Mouse (Mus musculus) midbrain, embryonic 10.5 days (tissue): ENCODE results near the gene Trmt13. TPM values are rescaled to one million over a fixed set of nuclear protein-coding genes. Genes with fewer than 3 reads are reported as not detected.
"Not testable (repeated sequence)": the region's sequence is repeated elsewhere in the genome, so short reads cannot be mapped to it uniquely, and the experiment has no call there.

Experiments used
- DNase-seq: peaks from one replicate; pipeline ENCODE4 v3.0.0-alpha.2; 2017; ENCODE audit warnings: low spot score
- H3K27ac ChIP-seq: fragments of 300-500 bp; sonication (generic); replicated peaks from 2 replicates; pipeline ENCODE4 v1.5.1; 2016; ENCODE audit warnings: mild to moderate bottlenecking
- H3K27me3 ChIP-seq: fragments of 300-500 bp; sonication (generic); 2 replicates; pipeline ENCODE4 v1.6.1; 2016; ENCODE audit warnings: low read depth, mild to moderate bottlenecking; ENCODE audit not compliant: poor library complexity, severe bottlenecking
- H3K36me3 ChIP-seq: fragments of 300-500 bp; sonication (generic); 2 replicates; pipeline ENCODE4 v1.6.1; 2016; ENCODE audit warnings: mild to moderate bottlenecking, moderate library complexity
- H3K4me1 ChIP-seq: fragments of 300-500 bp; sonication (generic); 2 replicates; pipeline ENCODE4 v1.6.1; 2016
- H3K4me3 ChIP-seq: fragments of 300-500 bp; sonication (generic); 2 replicates; pipeline ENCODE4 v1.5.1; 2016; ENCODE audit warnings: mild to moderate bottlenecking, moderate library complexity
- H3K9me3 ChIP-seq: fragments of 300-500 bp; sonication (generic); replicated peaks from 2 replicates; pipeline ENCODE4 v1.6.1; 2016; ENCODE audit warnings: mild to moderate bottlenecking
- WGBS: fragments of 180-500 bp; shearing (Covaris S2); methylation state at CpG from one replicate; pipeline ENCODE4 v1.1.7; 2016; 5-methylcytosine and 5-hydroxymethylcytosine counted together
- polyA plus RNA-seq: library from polyadenylated mRNA; unstranded; fragments of >200 nt; fragmentation: Nextera tagmentation; extraction: Ambion mirVana; gene quantifications from 2 replicates; pipeline ENCODE4 v1.2.1, GENCODE M21; 2016

Gene Trmt13
- 25.0 and 26.9 TPM in 2 replicates for polyA plus RNA-seq

DNA sequence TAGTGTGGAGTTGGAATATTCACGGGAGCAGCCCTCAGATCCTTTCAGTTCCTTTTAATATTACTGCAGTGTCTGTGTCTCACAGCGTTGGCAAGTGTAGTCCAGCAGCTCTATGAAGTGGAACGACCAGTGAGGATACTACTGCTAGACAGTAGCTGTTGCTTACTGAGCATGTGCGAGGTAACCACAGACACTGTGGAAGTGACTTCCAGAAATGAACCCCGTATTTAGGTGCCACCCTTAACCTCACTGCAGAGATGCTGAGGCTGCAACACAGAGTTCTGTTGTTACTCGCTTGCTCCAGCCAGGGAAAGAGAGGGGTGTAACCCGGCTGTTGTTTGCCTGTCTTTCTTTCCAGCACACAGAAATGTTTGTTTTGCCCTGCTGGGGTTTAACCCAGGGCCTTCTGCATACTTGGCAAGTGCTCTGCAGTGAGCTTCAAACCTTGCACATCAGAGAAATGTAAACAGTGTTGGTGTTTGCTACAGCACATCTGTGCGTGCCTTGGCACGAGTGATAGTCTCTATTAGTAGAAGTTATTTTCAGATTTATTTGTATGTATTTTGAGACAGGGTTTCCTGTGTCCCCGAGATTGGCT, at the start of gene Trmt13:
Trmt13 (minus strand) TSS at position 293 of the 598 bp plus-strand sequence.
- H3K36me3 ChIP-seq = peaks cover 77% of the 10 kb centered on the region
- H3K27ac ChIP-seq = no peak within 1 kb of the TSS
- no peaks in the 10 kb centered on the region for H3K9me3 ChIP-seq
- no peaks in the 10 kb centered on the region for H3K4me1 ChIP-seq
- WGBS = 83% methylated on average over 10 of the region's 10 CpGs
- H3K4me3 ChIP-seq = no peak within 1 kb of the TSS
- H3K27me3 ChIP-seq = no peaks in the 10 kb centered on the region
- no peak for DNase-seq

DNA sequence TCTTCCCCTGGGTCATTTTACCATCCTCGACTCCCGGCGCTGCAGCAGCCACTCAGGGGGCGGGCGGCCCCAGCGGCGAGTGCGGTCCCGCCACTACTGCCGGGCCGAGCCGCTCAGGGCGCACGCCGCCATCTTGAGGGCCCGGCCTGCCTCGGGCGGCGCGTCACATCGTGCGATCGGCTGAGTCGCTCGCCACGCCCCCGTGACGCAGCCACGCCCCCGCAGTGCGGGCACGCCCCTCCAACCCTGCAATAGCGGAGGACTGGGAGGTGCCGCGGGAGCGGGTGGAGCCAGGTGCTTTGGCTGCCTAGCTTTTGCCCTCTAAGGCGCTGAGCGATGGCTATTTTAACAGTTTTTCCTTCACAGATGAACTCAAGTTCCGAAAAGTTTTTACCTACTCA, 48.1 kb upstream of the Trmt13 start, which contains the start of gene Mfsd14a:
Mfsd14a (minus strand) TSS at position 215 of the 401 bp plus-strand sequence.
- Histone ChIP-seq H3K36me3 (no peaks in the 10 kb centered on the region; the same call in 1 of the 2 replicates), H3K27me3 (no peaks in the 10 kb centered on the region), H3K27ac (peak within 1 kb of the TSS; percentile 99), H3K4me3 (peak within 1 kb of the TSS; percentile 98), H3K9me3 (no peaks in the 10 kb centered on the region), H3K4me1 (peaks cover 41% of the 10 kb centered on the region)
- peak; percentile 96 for DNase-seq
- WGBS = under 1% methylated on average over 39 of the region's 39 CpGs

DNA sequence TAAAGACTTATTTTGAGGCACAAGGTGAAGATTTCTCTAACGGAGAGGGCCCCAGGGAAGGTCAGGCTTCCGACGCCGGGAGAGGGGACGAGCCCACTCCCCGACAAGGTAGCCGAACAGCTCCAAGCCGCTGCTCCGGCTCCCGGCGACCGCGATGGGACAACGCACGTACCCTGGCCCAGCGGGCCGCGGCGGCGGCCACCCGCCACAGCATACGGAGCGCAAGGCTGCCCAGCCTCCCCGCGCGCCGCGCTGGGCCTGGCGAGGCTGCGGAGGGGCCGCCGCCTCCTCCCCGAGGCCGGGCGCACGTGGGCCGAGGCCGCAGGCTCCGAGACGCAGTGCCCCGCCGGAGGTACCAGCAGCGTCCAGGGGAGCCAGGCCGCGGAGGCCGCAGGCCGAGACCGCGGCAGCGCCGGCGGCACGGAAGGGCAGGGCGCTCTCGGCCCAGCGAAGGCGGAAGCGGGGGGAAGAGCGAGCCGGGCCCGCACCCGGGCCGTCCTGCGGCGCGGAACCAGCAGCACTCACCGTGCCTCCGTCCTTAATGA, 47.6 kb upstream of the Trmt13 start:
- Histone ChIP-seq H3K4me1 (peaks cover 45% of the 10 kb centered on the region), H3K27me3 (no peaks in the 10 kb centered on the region), H3K9me3 (no peaks in the 10 kb centered on the region), H3K27ac (peak overlapping the region; percentile 99), H3K36me3 (no peaks in the 10 kb centered on the region), H3K4me3 (peak overlapping the region; percentile 98)
- DNase-seq = no peak
- under 1% methylated on average over 67 of the region's 68 CpGs for WGBS

DNA sequence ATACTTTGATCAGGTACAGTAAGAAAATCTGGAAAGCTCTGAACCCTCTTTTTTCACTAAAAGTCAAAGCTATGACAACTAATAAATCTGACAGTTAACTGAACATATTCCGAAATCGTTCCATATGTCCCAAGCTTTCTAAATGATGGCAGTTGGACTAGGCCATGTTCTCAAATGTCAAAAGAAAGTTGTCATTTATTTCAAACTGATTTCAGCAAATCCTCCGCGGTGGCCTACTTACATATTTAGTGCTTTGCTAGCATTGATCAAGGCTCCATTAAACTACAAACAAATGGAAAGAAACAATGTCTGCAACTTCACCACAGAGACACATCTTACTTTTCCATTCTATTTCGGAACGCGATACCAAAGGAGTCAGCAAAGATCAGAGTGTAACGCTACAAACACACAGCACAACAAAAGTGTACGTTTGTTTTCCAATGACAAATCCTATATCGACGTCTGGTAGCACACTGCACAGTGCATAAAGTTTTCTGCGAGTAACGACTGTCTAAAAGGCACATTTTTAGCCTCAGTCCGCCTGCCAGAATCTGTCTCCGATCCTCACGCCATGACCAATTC, 47.0 kb upstream of the Trmt13 start:
- Histone ChIP-seq H3K4me3 (peak overlapping the region; percentile 98), H3K27ac (peak overlapping the region; percentile 99), H3K4me1 (peaks cover 51% of the 10 kb centered on the region), H3K9me3 (no peaks in the 10 kb centered on the region), H3K36me3 (no peaks in the 10 kb centered on the region), H3K27me3 (no peaks in the 10 kb centered on the region)
- no peak for DNase-seq
- 7% methylated on average over 16 of the region's 16 CpGs for WGBS

DNA sequence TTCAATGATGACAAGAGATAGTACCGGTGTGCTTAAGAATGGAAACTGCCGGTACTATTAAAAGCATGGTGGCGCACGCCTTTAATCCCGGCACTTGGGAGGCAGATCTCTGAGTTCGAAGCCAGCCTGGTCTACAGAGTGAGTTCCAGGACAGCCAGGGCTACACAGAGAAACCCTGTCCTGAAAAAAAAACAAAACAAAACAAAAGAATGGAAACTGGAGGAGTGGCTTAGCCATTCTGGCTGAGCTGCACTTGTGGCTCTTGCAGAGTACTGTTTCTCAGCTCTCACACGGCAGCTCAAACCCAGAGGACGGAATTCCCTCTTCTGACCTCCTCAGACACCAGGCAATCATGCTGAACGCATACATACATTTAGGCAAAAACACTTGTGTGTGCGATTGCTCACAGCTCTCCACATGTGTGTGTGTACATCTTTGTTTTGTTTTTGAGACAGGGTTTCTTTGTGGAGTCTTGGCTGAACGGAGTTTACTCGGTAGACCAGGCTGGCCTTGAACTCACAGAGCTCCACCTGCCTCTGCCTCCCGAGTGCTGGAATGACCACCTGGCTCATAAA, 45.6 kb upstream of the Trmt13 start:
- Histone ChIP-seq H3K9me3 (no peaks in the 10 kb centered on the region), H3K4me3 (0 out of 2 replicates have a peak overlapping the region, but pooled peaks have one; percentile 26), H3K27ac (no peak overlapping the region), H3K27me3 (no peaks in the 10 kb centered on the region), H3K36me3 (no peaks in the 10 kb centered on the region), H3K4me1 (peaks cover 51% of the 10 kb centered on the region)
- no peak for DNase-seq
- 83% methylated on average over 13 of the region's 13 CpGs for WGBS

DNA sequence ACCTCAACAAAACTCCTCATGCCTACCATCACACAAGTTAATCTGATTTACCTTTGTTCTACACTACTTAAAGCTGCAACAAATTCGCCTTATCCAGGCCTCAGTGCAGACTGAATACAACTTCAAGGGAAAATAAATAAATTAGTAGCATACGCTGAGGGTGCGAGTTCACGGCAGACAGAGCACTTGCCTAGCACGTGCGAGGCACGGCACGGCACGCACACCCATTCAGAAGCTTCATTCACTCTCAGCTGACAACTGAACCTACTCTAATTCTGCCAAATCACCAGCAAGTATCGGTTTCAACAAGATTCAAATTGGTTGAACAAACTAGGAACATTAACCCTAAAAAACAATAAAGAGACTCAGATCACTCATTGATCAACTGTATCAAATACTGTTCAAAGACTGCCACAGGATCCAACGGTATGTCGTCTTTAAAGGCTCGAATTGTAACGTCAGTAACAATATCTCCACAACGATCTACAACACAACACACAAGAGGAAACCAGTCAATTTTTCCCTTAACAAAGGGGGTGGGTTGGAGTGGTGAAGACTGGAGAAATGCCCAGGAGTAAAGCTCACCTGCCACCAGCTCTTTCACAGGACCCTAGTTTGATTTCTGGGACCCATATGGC, 44.7 kb upstream of the Trmt13 start:
- H3K27ac ChIP-seq = no peak overlapping the region
- H3K36me3 ChIP-seq = no peaks in the 10 kb centered on the region
- H3K4me1 ChIP-seq = peaks cover 51% of the 10 kb centered on the region
- H3K9me3 ChIP-seq = no peaks in the 10 kb centered on the region
- H3K4me3 ChIP-seq = no peak overlapping the region
- H3K27me3 ChIP-seq = no peaks in the 10 kb centered on the region
- no peak for DNase-seq
- 81% methylated on average over 15 of the region's 15 CpGs for WGBS

DNA sequence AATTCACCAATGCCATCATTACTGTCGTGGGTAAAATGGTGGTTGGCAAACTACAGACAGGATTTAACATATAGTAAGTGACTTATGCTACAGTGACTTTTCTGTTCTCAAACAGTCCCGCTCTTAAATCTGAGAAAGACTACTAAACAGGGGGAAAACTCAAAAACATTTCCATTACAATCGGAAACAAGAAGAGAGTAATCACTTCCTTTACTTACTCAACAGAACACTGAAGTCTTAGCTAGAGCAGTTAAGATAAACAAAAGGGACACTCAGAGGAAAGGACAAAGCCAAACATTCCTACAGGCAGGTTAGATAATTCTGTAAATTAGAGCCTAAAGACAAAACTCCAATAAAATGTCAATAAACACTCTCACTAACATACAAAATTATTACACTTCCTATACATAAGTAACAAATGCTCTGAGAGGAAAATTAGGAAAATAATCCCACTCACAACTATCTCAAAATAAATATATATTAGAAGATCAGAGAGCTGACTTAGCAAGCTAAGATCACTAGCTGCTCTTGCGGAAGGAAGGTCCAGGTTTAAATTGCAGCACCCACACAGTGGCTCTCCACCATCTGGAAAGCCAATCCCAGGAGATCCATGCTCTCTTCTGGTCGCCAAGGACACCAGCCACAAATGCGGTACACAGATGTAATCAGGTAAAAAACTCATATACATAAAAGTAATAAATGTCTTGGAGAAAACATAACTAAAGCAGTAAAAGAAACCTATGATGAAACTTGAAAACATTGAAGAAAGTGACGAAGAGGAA, 42.0 kb upstream of the Trmt13 start:
- Histone ChIP-seq H3K4me1 (peaks cover 50% of the 10 kb centered on the region), H3K27me3 (no peaks in the 10 kb centered on the region), H3K9me3 (no peaks in the 10 kb centered on the region), H3K27ac (no peak overlapping the region), H3K4me3 (no peak overlapping the region), H3K36me3 (no peaks in the 10 kb centered on the region)
- 79% methylated on average over 7 of the region's 7 CpGs for WGBS
- DNase-seq = no peak

DNA sequence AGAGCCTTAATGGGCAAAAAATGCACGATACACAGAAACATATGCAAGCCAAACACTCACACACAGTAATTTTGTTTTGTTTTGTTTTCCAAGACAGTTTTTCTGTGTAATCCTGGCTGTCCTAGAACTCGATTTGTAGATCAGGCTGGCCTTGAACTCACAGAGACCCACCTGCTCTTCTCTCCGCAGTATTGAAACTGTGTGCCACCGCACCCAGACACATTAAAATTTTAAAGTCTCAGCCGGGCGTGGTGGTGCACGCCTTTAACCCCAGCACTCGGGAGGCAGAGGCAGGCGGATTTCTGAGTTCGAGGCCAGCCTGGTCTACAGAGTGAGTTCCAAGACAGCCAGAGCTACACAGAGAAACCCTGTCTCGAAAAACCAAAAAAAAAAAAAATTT, 39.7 kb upstream of the Trmt13 start:
- 92% methylated on average over 11 of the region's 11 CpGs for WGBS
- not testable (repeated sequence) for H3K27ac ChIP-seq, H3K4me3 ChIP-seq, DNase-seq, H3K27me3 ChIP-seq, H3K9me3 ChIP-seq
- Histone ChIP-seq H3K4me1 (peaks cover 27% of the 10 kb centered on the region), H3K36me3 (peaks cover 16% of the 10 kb centered on the region)

DNA sequence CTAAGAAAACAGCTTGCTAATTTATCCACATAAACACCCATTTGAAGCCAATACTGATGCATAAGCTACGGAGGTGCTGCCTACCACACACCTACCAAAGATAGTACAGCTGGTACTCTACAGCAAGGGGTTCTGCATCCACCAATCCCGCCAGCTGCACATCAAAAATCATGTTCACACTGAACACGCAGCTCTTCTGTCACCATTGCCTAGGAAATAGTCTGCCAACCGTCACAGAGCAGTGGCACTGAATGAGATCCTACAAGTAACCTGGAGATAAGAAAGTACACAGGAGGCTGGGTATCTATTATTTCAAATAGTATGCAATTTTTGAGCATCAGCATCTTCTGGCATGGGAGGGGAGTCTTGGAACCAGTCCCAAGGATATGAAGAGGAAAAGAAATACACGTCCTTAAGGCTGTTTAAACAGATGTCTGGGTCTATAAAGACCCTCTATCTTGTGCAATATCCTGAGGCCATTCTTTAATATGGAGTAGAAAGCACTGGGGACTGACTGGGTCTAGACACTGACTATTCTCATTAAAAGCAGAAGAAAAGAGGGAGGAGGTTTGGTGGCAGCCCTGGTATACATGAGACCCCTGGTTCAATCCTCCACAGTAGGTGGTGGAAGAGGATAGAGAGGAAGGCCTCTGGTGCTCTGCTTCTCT, 39.0 kb upstream of the Trmt13 start:
- DNase-seq = no peak
- H3K4me1 ChIP-seq = peaks cover 22% of the 10 kb centered on the region
- 90% methylated on average over 5 of the region's 5 CpGs for WGBS

DNA sequence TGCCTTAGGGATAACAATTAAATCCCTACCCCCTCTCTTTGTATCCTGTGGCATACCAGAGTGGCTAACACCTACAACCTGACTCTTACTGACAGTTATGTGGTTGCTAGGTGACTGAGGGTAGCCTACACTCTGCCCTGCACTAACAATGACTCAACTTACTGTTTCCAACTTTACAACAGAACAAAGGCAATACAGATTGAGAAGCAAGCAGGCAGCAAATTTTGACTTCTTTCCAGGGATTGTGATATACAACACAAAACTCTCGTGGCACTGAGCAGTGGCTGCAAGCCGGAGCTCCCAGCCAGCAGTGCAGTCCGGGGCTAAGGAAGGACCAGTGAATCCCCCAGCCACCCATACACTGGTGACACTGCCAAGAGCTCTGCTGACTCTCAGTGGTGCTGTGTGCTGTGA, 37.7 kb upstream of the Trmt13 start:
- Histone ChIP-seq H3K36me3 (peaks cover 30% of the 10 kb centered on the region), H3K27ac (no peak overlapping the region), H3K27me3 (no peaks in the 10 kb centered on the region), H3K4me1 (peaks cover 11% of the 10 kb centered on the region; the same call in 1 of the 2 replicates), H3K9me3 (no peaks in the 10 kb centered on the region), H3K4me3 (no peak overlapping the region)
- DNase-seq = no peak
- WGBS = 82% methylated on average over 3 of the region's 3 CpGs

More for the DNA sequence above, 39.0 kb upstream of the Trmt13 start:
- H3K27me3 ChIP-seq = no peaks in the 10 kb centered on the region
- no peak overlapping the region for H3K4me3 ChIP-seq
- peaks cover 23% of the 10 kb centered on the region for H3K36me3 ChIP-seq
- no peak overlapping the region for H3K27ac ChIP-seq
- no peaks in the 10 kb centered on the region for H3K9me3 ChIP-seq

DNA sequence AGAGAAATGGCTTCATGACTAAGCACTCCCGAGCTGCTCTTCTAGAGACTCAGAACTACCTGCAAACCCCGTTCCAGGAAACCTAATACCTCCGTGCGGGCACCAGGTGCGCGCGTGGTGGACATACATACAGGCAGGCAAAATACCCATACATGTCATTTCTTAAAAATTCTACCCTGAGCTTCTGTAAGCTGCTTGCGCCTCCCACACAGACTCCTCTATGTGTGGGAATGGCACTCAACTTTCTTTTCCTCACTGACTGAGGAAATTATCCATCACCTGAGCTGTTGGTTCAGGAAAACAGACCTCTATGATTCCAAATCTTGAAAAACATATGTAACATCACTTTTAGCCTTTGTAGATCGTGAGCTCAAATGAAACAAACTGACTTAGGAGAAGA, 36.3 kb upstream of the Trmt13 start:
- H3K4me3 ChIP-seq = no peak overlapping the region
- no peak for DNase-seq
- H3K36me3 ChIP-seq = peaks cover 43% of the 10 kb centered on the region
- no peak overlapping the region for H3K27ac ChIP-seq
- WGBS = 96% methylated on average over 9 of the region's 9 CpGs
- H3K4me1 ChIP-seq = peaks cover 4% of the 10 kb centered on the region; the same call in 1 of the 2 replicates
- no peaks in the 10 kb centered on the region for H3K27me3 ChIP-seq
- no peaks in the 10 kb centered on the region for H3K9me3 ChIP-seq

DNA sequence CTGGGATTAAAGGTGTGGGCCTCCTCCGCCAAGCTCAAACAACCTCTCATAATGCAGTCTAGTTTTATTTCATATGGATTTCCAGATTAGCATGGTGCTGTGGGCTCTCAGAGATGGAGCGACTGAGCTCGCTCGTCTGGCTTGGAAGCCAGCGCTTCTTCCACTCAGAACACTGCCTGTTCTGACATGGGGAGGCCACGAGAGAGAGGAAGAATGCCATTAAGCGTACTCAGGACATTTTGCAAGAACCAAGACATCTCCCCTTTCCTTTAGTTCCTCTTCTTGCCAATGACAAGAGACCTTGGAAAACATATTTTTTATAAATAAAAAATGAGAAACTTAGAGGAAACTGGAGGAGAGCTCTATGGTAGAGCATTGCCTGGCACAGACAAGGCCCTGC, 34.4 kb upstream of the Trmt13 start:
- no peaks in the 10 kb centered on the region for H3K9me3 ChIP-seq
- H3K27me3 ChIP-seq = no peaks in the 10 kb centered on the region
- no peak overlapping the region for H3K4me3 ChIP-seq
- H3K27ac ChIP-seq = no peak overlapping the region
- peaks cover 4% of the 10 kb centered on the region; the same call in 1 of the 2 replicates for H3K4me1 ChIP-seq
- no peak for DNase-seq
- peaks cover 62% of the 10 kb centered on the region for H3K36me3 ChIP-seq
- 94% methylated on average over 7 of the region's 7 CpGs for WGBS
